Mouse (Mus musculus): ENCODE results near the gene Vwa3b. TPM values are rescaled to one million over a fixed set of nuclear protein-coding genes. Genes with fewer than 3 reads are reported as not detected.

The Vwa3b gene
- 0.08 and 0.24 TPM in 2 replicates for polyA plus RNA-seq (2015; fragmentation: Nextera tagmentation; extraction: Ambion mirVana)

DNA sequence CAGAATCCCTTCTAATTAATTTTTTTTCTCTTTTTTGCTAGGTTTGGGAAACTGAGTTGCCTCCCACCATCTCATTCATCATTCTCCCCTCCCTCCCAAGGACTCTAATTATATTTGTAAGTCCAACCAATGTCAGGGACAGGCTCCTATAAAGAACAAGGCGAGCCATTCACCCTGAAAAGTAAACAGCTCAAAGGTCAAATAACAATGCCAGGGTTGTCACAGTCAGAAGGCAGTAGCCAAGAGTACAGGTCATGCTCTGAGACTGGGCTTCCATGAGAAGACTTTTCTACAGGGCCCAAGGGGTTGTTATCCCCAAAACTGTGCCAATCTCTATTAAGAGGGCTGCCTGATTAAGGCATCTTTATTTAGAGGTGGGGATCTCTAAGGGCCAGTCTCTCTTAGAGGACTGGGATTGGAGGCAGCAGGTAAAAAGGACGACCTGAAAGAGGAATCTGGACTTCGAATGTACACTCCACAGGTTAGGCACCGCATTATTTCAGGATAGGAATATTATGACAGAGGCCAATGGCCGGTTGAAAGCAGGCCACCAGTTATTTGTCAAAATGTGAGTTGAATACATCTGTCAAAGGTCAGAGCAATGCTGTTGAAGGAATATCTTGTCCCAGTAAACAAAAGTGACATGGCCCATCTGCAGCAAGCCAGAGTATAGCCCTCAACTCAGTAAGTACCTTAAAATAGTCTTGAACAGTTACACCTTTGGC is at the start of gene Vwa3b:
TSS of gene Vwa3b (plus strand) at position 635 of the 725 bp plus-strand sequence.
- Histone ChIP-seq H3K4me1 (peaks cover 12% of the 10 kb centered on the region), H3K27ac (replicated peaks) (no peak within 1 kb of the TSS), H3K27me3 (replicated peaks) (no peaks in the 10 kb centered on the region; the same call in 1 of the 2 replicates), H3K4me2 (no peak within 1 kb of the TSS), H3K4me3 (no peak within 1 kb of the TSS), H3K9ac (no peak within 1 kb of the TSS), H3K9me3 (no peaks in the 10 kb centered on the region), H3K36me3 (no peaks in the 10 kb centered on the region)
- WGBS: 73% methylated on average over 5 of the region's 5 CpGs
- ATAC-seq (ENCODE audit: extremely low read depth, insufficient number of reproducible peaks, low FRiP score, low TSS enrichment): no peak

DNA sequence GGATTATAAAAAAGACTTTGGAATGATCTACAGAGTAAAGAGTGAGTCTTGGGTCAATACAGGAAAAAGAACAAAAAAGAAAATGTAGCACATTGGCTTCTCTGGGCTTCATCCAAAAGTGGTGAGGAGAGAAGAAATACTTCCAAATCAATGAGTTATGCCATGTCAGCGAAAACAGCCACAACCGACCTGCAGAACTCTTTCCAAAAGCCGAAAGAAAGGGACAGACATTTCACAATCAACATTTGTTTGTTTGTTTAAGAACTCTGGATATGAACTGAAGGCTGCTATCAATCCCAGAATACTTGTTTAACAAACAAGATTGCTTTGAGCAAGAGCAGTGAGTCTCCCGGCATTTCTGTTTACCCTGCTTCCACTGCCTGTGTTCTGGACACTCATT is 49.6 kb upstream of the Vwa3b start:
- 77% methylated on average over 4 of the region's 4 CpGs for WGBS
- no peak overlapping the region for H3K4me3 ChIP-seq
- H3K27me3 ChIP-seq (replicated peaks): no peaks in the 10 kb centered on the region
- no peaks in the 10 kb centered on the region for H3K4me1 ChIP-seq
- H3K27ac ChIP-seq (replicated peaks): no peak overlapping the region
- no peak overlapping the region for H3K9ac ChIP-seq
- no peak overlapping the region for H3K4me2 ChIP-seq
- ATAC-seq (ENCODE audit: extremely low read depth, insufficient number of reproducible peaks, low FRiP score, low TSS enrichment): no peak
- H3K9me3 ChIP-seq: peaks cover 13% of the 10 kb centered on the region
- no peaks in the 10 kb centered on the region for H3K36me3 ChIP-seq

DNA sequence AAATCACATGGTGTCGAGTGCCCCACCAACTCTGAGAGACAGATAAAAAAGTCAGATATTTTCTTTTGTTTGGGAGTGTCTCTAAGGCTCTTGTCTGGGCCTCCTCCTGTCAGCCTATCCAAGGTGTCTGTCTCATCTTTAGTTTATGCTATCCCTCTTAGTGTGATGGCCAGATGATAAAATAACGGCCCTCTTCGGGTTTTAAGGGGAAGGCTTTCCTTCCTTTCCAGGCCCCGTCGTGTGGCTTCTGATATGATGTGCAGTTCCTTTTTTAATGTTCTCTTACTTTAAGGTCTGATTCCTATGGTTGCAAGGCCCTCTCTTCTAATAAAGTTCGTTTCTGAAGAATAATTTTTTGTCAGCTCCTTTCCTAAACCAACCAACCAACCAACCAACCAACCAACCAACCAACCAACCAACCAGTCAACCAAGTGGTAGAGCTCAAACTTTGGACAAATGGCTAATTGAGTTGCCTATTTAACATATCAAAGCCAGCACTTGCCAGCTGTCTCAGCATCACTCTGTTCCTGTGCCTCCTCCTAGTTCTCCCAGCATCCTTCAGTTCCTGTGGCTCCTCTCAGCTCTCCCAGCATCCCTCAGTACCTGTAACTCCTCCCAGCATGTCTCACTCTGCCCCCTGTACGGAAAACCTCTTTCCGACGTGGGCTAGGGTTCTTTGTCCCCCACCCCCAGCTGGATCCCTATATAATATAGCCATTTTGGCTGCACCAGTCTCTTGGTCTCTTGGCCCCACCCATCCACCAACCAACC is 44.0 kb upstream of the Vwa3b start:
- Histone ChIP-seq H3K9ac (no peak overlapping the region), H3K27me3 (replicated peaks) (no peaks in the 10 kb centered on the region; the same call in 1 of the 2 replicates), H3K4me3 (no peak overlapping the region), H3K36me3 (no peaks in the 10 kb centered on the region), H3K4me1 (no peaks in the 10 kb centered on the region), H3K4me2 (no peak overlapping the region), H3K9me3 (no peaks in the 10 kb centered on the region), H3K27ac (replicated peaks) (no peak overlapping the region)
- no peak for ATAC-seq (ENCODE audit: extremely low read depth, insufficient number of reproducible peaks, low FRiP score, low TSS enrichment)
- WGBS: 70% methylated on average over 9 of the region's 9 CpGs

DNA sequence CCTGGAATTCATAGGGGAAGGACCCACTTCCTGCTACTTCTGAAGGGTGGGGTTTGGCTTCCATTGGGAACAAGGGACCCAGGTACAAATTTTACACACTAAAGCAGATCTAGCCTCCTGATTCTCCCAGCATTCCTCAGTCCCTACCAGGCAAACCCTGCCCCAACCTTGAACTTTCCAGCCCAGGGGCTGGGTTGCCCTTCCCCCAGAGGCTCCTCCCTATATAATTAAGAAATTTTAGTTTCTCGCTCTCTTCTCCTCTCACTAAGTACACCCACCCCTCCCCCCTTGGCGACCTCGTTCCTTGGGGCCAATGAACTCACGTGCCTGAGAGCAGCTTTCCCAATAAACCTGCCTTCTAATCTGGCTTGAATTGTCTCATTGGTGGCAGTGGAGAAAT is 42.6 kb upstream of the Vwa3b start:
- H3K4me3 ChIP-seq: no peak overlapping the region
- WGBS: 37% methylated on average over 4 of the region's 4 CpGs
- H3K4me1 ChIP-seq: no peaks in the 10 kb centered on the region
- H3K9me3 ChIP-seq: no peaks in the 10 kb centered on the region
- ATAC-seq (ENCODE audit: extremely low read depth, insufficient number of reproducible peaks, low FRiP score, low TSS enrichment): no peak
- no peaks in the 10 kb centered on the region for H3K36me3 ChIP-seq
- no peak overlapping the region for H3K9ac ChIP-seq
- H3K27me3 ChIP-seq (replicated peaks): no peaks in the 10 kb centered on the region; the same call in 1 of the 2 replicates
- H3K27ac ChIP-seq (replicated peaks): no peak overlapping the region
- H3K4me2 ChIP-seq: no peak overlapping the region

DNA sequence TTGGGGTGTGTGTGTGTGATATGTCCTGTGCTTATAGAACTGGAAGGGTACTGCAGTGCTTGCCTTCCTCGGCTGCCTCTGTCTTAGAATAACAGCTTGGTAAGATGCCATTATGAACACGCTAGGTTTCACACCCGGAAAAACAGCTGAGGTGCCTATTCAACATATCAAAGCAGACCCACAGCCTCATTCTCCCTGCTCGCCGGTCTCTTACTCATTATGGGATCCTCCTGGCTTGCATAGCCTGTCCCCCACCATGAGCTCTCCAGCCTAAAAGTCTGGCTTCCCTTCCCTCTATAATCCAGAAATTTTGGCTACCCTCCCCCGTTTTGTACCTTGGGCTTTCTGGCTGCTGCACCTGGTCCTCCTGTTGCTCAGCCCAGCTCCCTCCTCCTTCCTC is 42.0 kb upstream of the Vwa3b start:
- H3K9ac ChIP-seq: no peak overlapping the region
- ATAC-seq (ENCODE audit: extremely low read depth, insufficient number of reproducible peaks, low FRiP score, low TSS enrichment): no peak
- H3K36me3 ChIP-seq: no peaks in the 10 kb centered on the region
- no peaks in the 10 kb centered on the region for H3K9me3 ChIP-seq
- H3K27ac ChIP-seq (replicated peaks): no peak overlapping the region
- no peaks in the 10 kb centered on the region; the same call in 1 of the 2 replicates for H3K27me3 ChIP-seq (replicated peaks)
- WGBS: 42% methylated on average over 6 of the region's 6 CpGs
- H3K4me2 ChIP-seq: no peak overlapping the region
- no peak overlapping the region for H3K4me3 ChIP-seq
- no peaks in the 10 kb centered on the region for H3K4me1 ChIP-seq

DNA sequence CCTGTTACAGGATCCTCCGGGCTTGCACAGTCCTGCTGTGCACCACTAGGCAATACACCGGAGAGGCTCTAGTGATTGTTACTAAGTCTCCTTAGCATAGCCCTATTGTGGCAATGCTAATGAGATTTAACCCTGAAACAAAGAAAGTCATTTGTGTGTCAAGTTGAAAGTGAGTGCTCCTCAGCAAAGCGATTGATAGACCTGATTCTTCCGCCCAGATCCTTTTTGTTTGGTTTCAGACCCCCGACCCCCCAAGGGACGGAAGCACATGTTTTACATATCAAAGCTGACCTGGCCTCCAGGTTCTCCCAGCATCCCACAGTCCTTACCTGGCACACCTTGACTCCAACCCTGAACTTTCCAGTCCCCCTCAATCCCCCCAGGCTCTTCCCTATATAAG is 40.5 kb upstream of the Vwa3b start:
- ATAC-seq (ENCODE audit: extremely low read depth, insufficient number of reproducible peaks, low FRiP score, low TSS enrichment): no peak
- H3K27ac ChIP-seq (replicated peaks): no peak overlapping the region
- no peak overlapping the region for H3K4me2 ChIP-seq
- no peaks in the 10 kb centered on the region for H3K36me3 ChIP-seq
- no peak overlapping the region for H3K9ac ChIP-seq
- H3K4me3 ChIP-seq: no peak overlapping the region
- no peaks in the 10 kb centered on the region for H3K9me3 ChIP-seq
- no peaks in the 10 kb centered on the region; the same call in 1 of the 2 replicates for H3K27me3 ChIP-seq (replicated peaks)
- 56% methylated on average over 6 of the region's 6 CpGs for WGBS
- H3K4me1 ChIP-seq: no peaks in the 10 kb centered on the region

DNA sequence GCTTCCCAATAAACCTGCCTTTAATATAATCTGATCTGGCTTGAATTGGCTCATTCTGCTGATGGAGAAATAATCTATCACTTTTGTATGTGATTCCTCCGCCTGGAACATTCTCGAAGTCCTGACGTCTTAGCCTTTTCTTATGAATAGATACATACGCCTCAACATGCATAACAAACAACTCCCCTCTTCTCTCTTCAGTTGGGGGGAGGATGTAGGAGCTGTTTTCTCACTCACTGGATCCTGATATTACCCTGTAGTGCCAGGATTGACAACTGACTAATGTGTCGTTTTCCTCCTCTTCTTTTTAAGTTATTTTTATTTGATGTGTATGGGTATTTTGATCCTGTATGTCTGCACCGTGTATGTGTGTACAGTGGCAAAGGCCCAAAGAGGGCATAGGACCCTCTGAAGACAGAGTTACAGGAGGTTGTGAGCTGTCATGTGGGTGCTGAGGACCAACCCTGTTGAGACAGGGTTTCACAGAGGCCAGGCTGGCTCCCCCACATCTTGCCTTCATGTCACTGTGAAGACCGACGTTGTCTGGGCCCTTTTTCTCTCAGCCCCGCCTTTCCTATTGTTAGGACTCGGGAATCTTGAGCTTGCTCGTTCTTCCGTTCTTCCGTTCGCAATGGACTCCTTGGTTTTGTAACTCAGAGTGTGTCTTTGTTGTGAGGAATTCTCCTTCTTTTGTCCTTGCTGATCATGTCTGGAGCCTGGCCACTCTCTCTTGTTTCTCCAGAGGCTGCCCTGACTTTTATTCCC is 39.8 kb upstream of the Vwa3b start:
- no peak overlapping the region for H3K4me3 ChIP-seq
- no peaks in the 10 kb centered on the region; the same call in 1 of the 2 replicates for H3K27me3 ChIP-seq (replicated peaks)
- H3K9ac ChIP-seq: no peak overlapping the region
- no peak for ATAC-seq (ENCODE audit: extremely low read depth, insufficient number of reproducible peaks, low FRiP score, low TSS enrichment)
- H3K27ac ChIP-seq (replicated peaks): no peak overlapping the region
- H3K36me3 ChIP-seq: no peaks in the 10 kb centered on the region
- no peak overlapping the region for H3K4me2 ChIP-seq
- no peaks in the 10 kb centered on the region for H3K4me1 ChIP-seq
- WGBS: 62% methylated on average over 14 of the region's 14 CpGs
- no peaks in the 10 kb centered on the region for H3K9me3 ChIP-seq

DNA sequence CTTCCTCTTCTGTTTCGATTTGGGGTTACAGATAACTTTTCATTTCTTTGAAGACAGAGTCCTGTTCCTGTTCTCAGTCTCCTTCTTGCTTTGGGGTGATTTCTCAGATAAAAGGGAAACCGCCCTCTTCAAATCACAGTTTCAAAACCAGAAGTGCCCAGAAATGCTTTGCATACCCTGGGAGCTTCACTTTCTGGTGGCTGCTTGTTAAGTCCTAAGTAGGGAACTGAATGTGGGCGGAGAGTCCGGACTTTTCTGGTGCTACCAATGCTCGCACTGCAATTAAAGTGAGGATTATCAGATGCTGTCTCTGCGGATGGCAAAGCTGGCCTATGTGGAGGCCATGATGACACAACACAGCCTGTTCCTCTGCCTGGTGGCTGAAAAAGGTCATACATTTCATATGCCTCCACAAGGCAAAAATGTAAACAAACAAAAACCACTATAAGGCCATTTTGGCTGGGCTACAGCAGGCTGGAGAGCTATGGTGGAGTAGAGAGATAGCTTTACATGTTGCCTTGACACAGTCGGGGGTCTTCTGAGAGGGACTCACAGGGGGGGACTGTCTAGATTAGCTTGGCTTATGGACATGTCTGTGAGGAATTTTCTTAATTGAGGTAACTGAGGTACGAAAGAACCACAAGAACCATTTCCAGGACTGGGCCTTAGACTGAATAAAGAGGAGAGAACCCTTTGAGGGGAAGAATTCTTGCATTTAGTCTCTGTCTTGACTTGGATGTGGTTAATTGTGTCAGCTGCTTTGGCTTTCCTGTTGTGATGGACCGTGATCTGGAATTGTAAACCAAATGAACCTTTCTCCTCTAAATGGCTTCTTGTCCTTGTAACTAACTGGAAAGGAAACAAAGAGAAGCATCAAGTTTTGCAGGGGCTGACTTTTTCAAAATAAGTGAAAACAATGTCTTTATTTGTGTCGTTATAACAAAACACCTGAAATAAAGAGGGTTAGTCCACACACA is 38.9 kb upstream of the Vwa3b start:
- no peaks in the 10 kb centered on the region for H3K4me1 ChIP-seq
- ATAC-seq (ENCODE audit: extremely low read depth, insufficient number of reproducible peaks, low FRiP score, low TSS enrichment): no peak
- 73% methylated on average over 10 of the region's 10 CpGs for WGBS
- H3K36me3 ChIP-seq: no peaks in the 10 kb centered on the region
- H3K27ac ChIP-seq (replicated peaks): no peak overlapping the region
- no peak overlapping the region for H3K4me3 ChIP-seq
- H3K9ac ChIP-seq: no peak overlapping the region
- no peaks in the 10 kb centered on the region for H3K9me3 ChIP-seq
- H3K27me3 ChIP-seq (replicated peaks): no peaks in the 10 kb centered on the region; the same call in 1 of the 2 replicates
- H3K4me2 ChIP-seq: no peak overlapping the region

DNA sequence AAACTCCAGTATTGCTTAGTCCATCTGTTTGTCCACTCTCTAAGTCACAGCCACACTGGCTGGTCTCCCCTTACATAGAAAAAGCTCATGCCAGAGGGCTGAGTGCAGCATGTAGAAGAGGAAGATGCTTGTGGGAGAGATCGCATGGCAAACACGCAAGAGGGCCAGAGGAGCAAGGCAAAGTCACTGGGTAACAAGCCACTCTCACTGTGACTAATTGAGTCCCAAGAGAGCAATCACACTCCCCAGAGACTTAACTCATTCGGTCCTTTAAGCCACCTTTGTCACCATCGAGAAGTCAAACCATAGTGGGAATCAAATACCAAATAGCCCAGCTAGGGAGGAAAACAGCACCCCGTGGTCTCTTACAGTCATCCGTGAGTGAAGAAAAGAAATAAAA is 38.2 kb upstream of the Vwa3b start:
- Histone ChIP-seq H3K9ac (no peak overlapping the region), H3K4me3 (no peak overlapping the region), H3K27me3 (replicated peaks) (no peaks in the 10 kb centered on the region; the same call in 1 of the 2 replicates), H3K4me2 (no peak overlapping the region), H3K9me3 (no peaks in the 10 kb centered on the region), H3K36me3 (no peaks in the 10 kb centered on the region), H3K4me1 (no peaks in the 10 kb centered on the region), H3K27ac (replicated peaks) (no peak overlapping the region)
- 87% methylated on average over 6 of the region's 6 CpGs for WGBS
- no peak for ATAC-seq (ENCODE audit: extremely low read depth, insufficient number of reproducible peaks, low FRiP score, low TSS enrichment)

DNA sequence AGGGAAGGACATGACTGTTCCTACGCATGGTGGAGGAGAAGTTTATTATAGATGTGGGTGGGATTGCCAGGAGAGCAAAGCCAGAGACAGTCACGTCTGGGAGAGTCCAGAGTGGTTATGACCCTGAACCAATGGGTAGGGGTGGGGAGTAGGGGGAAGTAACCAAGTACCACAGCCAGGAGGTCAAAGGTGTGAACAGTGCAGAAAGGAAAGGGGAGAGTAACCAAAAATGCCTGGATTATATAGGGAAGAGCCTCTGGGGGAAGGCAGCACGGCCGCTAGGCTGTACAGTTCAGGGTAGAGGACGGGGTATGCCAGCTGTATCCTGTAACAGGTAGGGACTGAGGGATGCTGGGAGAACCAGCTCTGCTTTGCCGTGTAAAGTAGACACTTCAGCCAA is 37.8 kb upstream of the Vwa3b start:
- no peak for ATAC-seq (ENCODE audit: extremely low read depth, insufficient number of reproducible peaks, low FRiP score, low TSS enrichment)
- Histone ChIP-seq H3K36me3 (no peaks in the 10 kb centered on the region), H3K9ac (no peak overlapping the region), H3K4me2 (no peak overlapping the region), H3K27ac (replicated peaks) (no peak overlapping the region), H3K27me3 (replicated peaks) (no peaks in the 10 kb centered on the region; the same call in 1 of the 2 replicates), H3K4me3 (no peak overlapping the region), H3K9me3 (no peaks in the 10 kb centered on the region), H3K4me1 (no peaks in the 10 kb centered on the region)
- WGBS: 74% methylated on average over 6 of the region's 6 CpGs
